Mouse (Mus musculus) neural tube, embryonic 11.5 days (tissue): Measurements from ENCODE around the gene 2900026A02Rik. TPM values are rescaled to one million over a fixed set of nuclear protein-coding genes. Genes with fewer than 3 reads are reported as not detected.
A peak's percentile ranks its signal among the peaks of the same experiment; 100 is the strongest.

Experiments used
- ATAC-seq: fragments of 200-750 bp; cut with Nextera tagmentation; 2 replicates; pipeline ENCODE4 v1.8.0; 2017; ENCODE audit warnings: moderate number of reproducible peaks, mild to moderate bottlenecking, moderate TSS enrichment, moderate library complexity; ENCODE audit not compliant: insufficient read depth, low FRiP score, low TSS enrichment
- DNase-seq: peaks from one replicate; pipeline ENCODE4 v3.0.0-alpha.2; 2015; ENCODE audit warnings: low spot score
- H3K27ac ChIP-seq: fragments of 300-500 bp; sonication (generic); 2 replicates; pipeline ENCODE4 v1.5.1; 2014; ENCODE audit warnings: low read depth, mild to moderate bottlenecking, low read length
- H3K27me3 ChIP-seq: fragments of 300-500 bp; sonication (generic); 2 replicates; pipeline ENCODE4 v1.6.1; 2014; ENCODE audit warnings: mild to moderate bottlenecking, low read length, mixed read lengths; ENCODE audit not compliant: control insufficient read depth, insufficient read depth
- H3K36me3 ChIP-seq: fragments of 300-500 bp; sonication (generic); 2 replicates; pipeline ENCODE4 v1.6.1; 2014; ENCODE audit warnings: mild to moderate bottlenecking, low read length, moderate library complexity, mixed read lengths; ENCODE audit not compliant: control insufficient read depth, insufficient read depth
- H3K4me1 ChIP-seq: fragments of 300-500 bp; sonication (generic); 2 replicates; pipeline ENCODE4 v1.6.1; 2014; ENCODE audit warnings: low read length, mixed read lengths; ENCODE audit not compliant: control insufficient read depth, insufficient read depth
- H3K4me2 ChIP-seq: fragments of 300-500 bp; sonication (generic); 2 replicates; pipeline ENCODE4 v1.6.1; 2014; ENCODE audit warnings: low read depth, mild to moderate bottlenecking, moderate library complexity
- H3K4me3 ChIP-seq: fragments of 300-500 bp; sonication (generic); 2 replicates; pipeline ENCODE4 v1.5.1; 2014; ENCODE audit warnings: low read depth, low read length
- H3K9ac ChIP-seq: fragments of 300-500 bp; sonication (generic); 2 replicates; pipeline ENCODE4 v1.6.1; 2014; ENCODE audit warnings: mild to moderate bottlenecking, low read length
- H3K9me3 ChIP-seq: fragments of 300-500 bp; sonication (generic); 2 replicates; pipeline ENCODE4 v1.6.1; 2016; ENCODE audit warnings: low read length; ENCODE audit not compliant: control insufficient read depth
- WGBS: fragments of 180-500 bp; shearing (Covaris S2); extraction: QIAGEN DNeasy Blood & Tissue Kit; methylation state at CpG from one replicate; pipeline ENCODE4 v1.1.7; 2014; 5-methylcytosine and 5-hydroxymethylcytosine counted together
- polyA plus RNA-seq: library from polyadenylated mRNA; unstranded; fragments of >200 nt; fragmentation: Nextera tagmentation; extraction: Ambion mirVana; gene quantifications from 2 replicates; pipeline ENCODE4 v1.2.1, GENCODE M21; 2014

Gene 2900026A02Rik
- polyA plus RNA-seq, 1 experiment from 2014 or later, result 1.3 TPM

GRCm38 (mm10) chr5:113195451-113195850 is 25.6 kb downstream of the 2900026A02Rik start:
- Histone ChIP-seq H3K36me3 (no peaks in the 10 kb centered on the region), H3K27ac (no peak overlapping the region), H3K4me2 (no peak overlapping the region), H3K9ac (no peak overlapping the region), H3K4me3 (no peak overlapping the region), H3K4me1 (no peaks in the 10 kb centered on the region), H3K9me3 (no peaks in the 10 kb centered on the region), H3K27me3 (no peaks in the 10 kb centered on the region)
- DNase-seq, result no peak
- ATAC-seq, result no peak
- WGBS, result 86% methylated on average over 12 of the region's 12 CpGs

- ATAC-seq (no peak), DNase-seq (no peak)
- H3K36me3 ChIP-seq, result no peaks in the 10 kb centered on the region
- H3K4me1 ChIP-seq, result no peaks in the 10 kb centered on the region
- no peak overlapping the region for H3K4me3 ChIP-seq
- no peak overlapping the region for H3K9ac ChIP-seq
- no peaks in the 10 kb centered on the region for H3K27me3 ChIP-seq
- WGBS, result 97% methylated on average over 18 of the region's 18 CpGs
- H3K27ac ChIP-seq, result no peak overlapping the region
- no peaks in the 10 kb centered on the region for H3K9me3 ChIP-seq
- no peak overlapping the region for H3K4me2 ChIP-seq
Measured at GRCm38 (mm10) chr5:113193762-113194161, 27.3 kb downstream of the 2900026A02Rik start.

GRCm38 (mm10) chr5:113191901-113192300 is 29.1 kb downstream of the 2900026A02Rik start:
- DNase-seq (no peak), ATAC-seq (no peak)
- H3K36me3 ChIP-seq, result no peaks in the 10 kb centered on the region
- no peak overlapping the region for H3K4me3 ChIP-seq
- H3K9me3 ChIP-seq, result no peaks in the 10 kb centered on the region
- H3K27ac ChIP-seq, result no peak overlapping the region
- H3K27me3 ChIP-seq, result no peaks in the 10 kb centered on the region
- H3K9ac ChIP-seq, result no peak overlapping the region
- no peak overlapping the region for H3K4me2 ChIP-seq
- no peaks in the 10 kb centered on the region for H3K4me1 ChIP-seq
- WGBS, result 81% methylated on average over 14 of the region's 14 CpGs

GRCm38 (mm10) chr5:113190558-113190957 is 30.5 kb downstream of the 2900026A02Rik start:
- Histone ChIP-seq H3K9ac (no peak overlapping the region), H3K4me1 (no peaks in the 10 kb centered on the region), H3K4me2 (no peak overlapping the region), H3K9me3 (no peaks in the 10 kb centered on the region), H3K4me3 (no peak overlapping the region), H3K36me3 (no peaks in the 10 kb centered on the region), H3K27me3 (no peaks in the 10 kb centered on the region), H3K27ac (no peak overlapping the region)
- DNase-seq, result no peak
- 78% methylated on average over 14 of the region's 14 CpGs for WGBS
- ATAC-seq, result no peak

GRCm38 (mm10) chr5:113181441-113181840 is 39.6 kb downstream of the 2900026A02Rik start:
- no peaks in the 10 kb centered on the region for H3K36me3 ChIP-seq
- H3K9ac ChIP-seq, result no peak overlapping the region
- H3K4me1 ChIP-seq, result peaks cover 4% of the 10 kb centered on the region; the same call in 1 of the 2 replicates
- H3K27me3 ChIP-seq, result no peaks in the 10 kb centered on the region
- H3K9me3 ChIP-seq, result no peaks in the 10 kb centered on the region
- H3K4me2 ChIP-seq, result no peak overlapping the region
- 33% methylated on average over 6 of the region's 6 CpGs for WGBS
- DNase-seq, result no peak
- ATAC-seq, result no peak
- no peak overlapping the region for H3K27ac ChIP-seq
- H3K4me3 ChIP-seq, result no peak overlapping the region

GRCm38 (mm10) chr5:113180755-113181154 is 40.3 kb downstream of the 2900026A02Rik start:
- Histone ChIP-seq H3K4me1 (peaks cover 4% of the 10 kb centered on the region; the same call in 1 of the 2 replicates), H3K27ac (peak overlapping the region; percentile 17; the same call in 1 of the 2 replicates), H3K4me2 (peak overlapping the region; percentile 42; the same call in 1 of the 2 replicates), H3K4me3 (no peak overlapping the region), H3K9me3 (no peaks in the 10 kb centered on the region), H3K27me3 (no peaks in the 10 kb centered on the region), H3K36me3 (no peaks in the 10 kb centered on the region), H3K9ac (peak overlapping the region; percentile 41; the same call in 1 of the 2 replicates)
- DNase-seq, result no peak
- ATAC-seq, result no peak
- 89% methylated on average over 15 of the region's 15 CpGs for WGBS

GRCm38 (mm10) chr5:113179843-113180682 is 41.0 kb downstream of the 2900026A02Rik start:
- DNase-seq (peak; percentile 89), ATAC-seq (peak; percentile 71)
- H3K36me3 ChIP-seq, result no peaks in the 10 kb centered on the region
- H3K9me3 ChIP-seq, result no peaks in the 10 kb centered on the region
- peak overlapping the region; percentile 42 for H3K4me2 ChIP-seq
- H3K27me3 ChIP-seq, result no peaks in the 10 kb centered on the region
- H3K9ac ChIP-seq, result peak overlapping the region; percentile 41
- H3K27ac ChIP-seq, result peak overlapping the region; percentile 47
- H3K4me1 ChIP-seq, result peaks cover 4% of the 10 kb centered on the region; the same call in 1 of the 2 replicates
- peak overlapping the region; percentile 13; the same call in 1 of the 2 replicates for H3K4me3 ChIP-seq
- WGBS, result 1% methylated on average over 30 of the region's 30 CpGs

GRCm38 (mm10) chr5:113179451-113179842 is 41.6 kb downstream of the 2900026A02Rik start:
- no peaks in the 10 kb centered on the region for H3K36me3 ChIP-seq
- peak overlapping the region; percentile 41; the same call in 1 of the 2 replicates for H3K9ac ChIP-seq
- no peaks in the 10 kb centered on the region for H3K27me3 ChIP-seq
- H3K27ac ChIP-seq, result peak overlapping the region; percentile 47; the same call in 1 of the 2 replicates
- peak overlapping the region; percentile 42 for H3K4me2 ChIP-seq
- ATAC-seq (no peak), DNase-seq (no peak)
- H3K9me3 ChIP-seq, result no peaks in the 10 kb centered on the region
- peak overlapping the region; percentile 13; the same call in 1 of the 2 replicates for H3K4me3 ChIP-seq
- 7% methylated on average over 8 of the region's 9 CpGs for WGBS
- H3K4me1 ChIP-seq, result peaks cover 4% of the 10 kb centered on the region; the same call in 1 of the 2 replicates

- no peak for DNase-seq
- H3K9ac ChIP-seq, result no peak overlapping the region
- H3K27me3 ChIP-seq, result no peaks in the 10 kb centered on the region
- H3K4me3 ChIP-seq, result no peak overlapping the region
- no peaks in the 10 kb centered on the region for H3K9me3 ChIP-seq
- peaks cover 4% of the 10 kb centered on the region; the same call in 1 of the 2 replicates for H3K4me1 ChIP-seq
- no peak overlapping the region for H3K4me2 ChIP-seq
- WGBS, result 90% methylated on average over 10 of the region's 10 CpGs
- no peak for ATAC-seq
- no peaks in the 10 kb centered on the region for H3K36me3 ChIP-seq
- H3K27ac ChIP-seq, result no peak overlapping the region
Measured at GRCm38 (mm10) chr5:113175976-113176375, 45.1 kb downstream of the 2900026A02Rik start.
